Mouse (Mus musculus) lung, adult 2 months (tissue): Measurements from ENCODE around the gene Plxna1. TPM values are rescaled to one million over a fixed set of nuclear protein-coding genes. Genes with fewer than 3 reads are reported as not detected.

Experiments used
- DNase-seq: peaks from one replicate; pipeline ENCODE4 v3.0.0; 2022
- H3K4me1 ChIP-seq: fragments of 200-500 bp; 2 replicates; pipeline ENCODE4 v1.6.1; 2011; ENCODE audit warnings: low read length; ENCODE audit not compliant: control insufficient read depth, insufficient read depth
- H3K4me3 ChIP-seq: fragments of 200-500 bp; replicated peaks from 2 replicates; pipeline ENCODE3; 2011; ENCODE audit warnings: low read depth, mild to moderate bottlenecking, control low read depth, low read length; ENCODE audit errors: extremely low read depth
- CTCF ChIP-seq: fragments of 200-500 bp; IDR thresholded peaks from 2 replicates; pipeline ENCODE4 v1.5.1; 2011; ENCODE audit warnings: mild to moderate bottlenecking, low read length, control low read depth; ENCODE audit not compliant: insufficient read depth
- POLR2A ChIP-seq: fragments of 200-500 bp; IDR thresholded peaks from 2 replicates; pipeline ENCODE4 v1.6.1; 2011; ENCODE audit warnings: low read depth, mild to moderate bottlenecking, control low read depth, low read length, borderline replicate concordance; ENCODE audit errors: extremely low read depth
- WGBS: fragments of 180-500 bp; shearing (Covaris S2); methylation state at CpG from one replicate; pipeline ENCODE4 v1.1.7; 2018; 5-methylcytosine and 5-hydroxymethylcytosine counted together
- polyA plus RNA-seq: library from polyadenylated mRNA; depleted of rRNA; stranded (reverse); fragments of >200 nt; gene quantifications from 2 replicates; pipeline ENCODE4 v1.2.3, GENCODE M21; 2012

Plxna1 gene
- polyA plus RNA-seq, 1 experiment = 189 TPM

DNA sequence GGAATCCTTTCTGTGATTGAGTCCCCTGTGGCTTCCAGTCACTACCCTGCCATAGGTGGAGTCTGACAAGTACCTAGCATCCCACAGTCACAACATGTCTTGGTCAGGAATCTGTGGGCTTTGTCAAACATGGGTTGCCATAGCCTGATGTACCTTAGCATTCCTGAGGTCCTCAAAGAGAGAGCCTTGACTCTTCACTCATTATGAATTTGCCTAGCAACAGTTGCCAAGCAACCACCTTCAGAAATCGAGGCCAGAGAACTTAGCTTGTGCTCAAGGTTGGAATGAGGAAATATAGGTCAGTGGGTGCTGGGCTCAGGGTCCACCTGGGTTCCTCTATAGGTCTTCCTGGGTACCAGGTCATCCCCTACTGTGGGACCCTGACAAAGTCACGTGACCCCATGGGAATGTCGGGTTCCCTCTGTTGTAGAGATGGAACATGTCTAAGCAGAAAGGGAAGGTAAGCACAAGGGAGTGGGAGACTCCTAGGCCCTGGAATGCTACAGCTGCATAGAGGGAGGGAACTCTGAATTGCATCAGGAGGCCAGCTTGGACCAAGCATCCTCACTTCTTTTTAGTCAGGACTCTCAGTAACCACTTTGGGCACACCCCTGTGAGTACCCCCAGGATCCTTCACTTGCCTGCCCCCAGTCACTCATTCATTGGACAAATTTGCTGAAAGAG lies 57.9 kb downstream of the Plxna1 start:
- Histone ChIP-seq H3K4me3 (no peak overlapping the region), H3K4me1 (peaks cover 7% of the 10 kb centered on the region; the same call in 1 of the 2 replicates)
- TF ChIP-seq POLR2A (no peak), CTCF (no peak)
- no peak for DNase-seq
- 63% methylated on average over 3 of the region's 3 CpGs for WGBS

DNA sequence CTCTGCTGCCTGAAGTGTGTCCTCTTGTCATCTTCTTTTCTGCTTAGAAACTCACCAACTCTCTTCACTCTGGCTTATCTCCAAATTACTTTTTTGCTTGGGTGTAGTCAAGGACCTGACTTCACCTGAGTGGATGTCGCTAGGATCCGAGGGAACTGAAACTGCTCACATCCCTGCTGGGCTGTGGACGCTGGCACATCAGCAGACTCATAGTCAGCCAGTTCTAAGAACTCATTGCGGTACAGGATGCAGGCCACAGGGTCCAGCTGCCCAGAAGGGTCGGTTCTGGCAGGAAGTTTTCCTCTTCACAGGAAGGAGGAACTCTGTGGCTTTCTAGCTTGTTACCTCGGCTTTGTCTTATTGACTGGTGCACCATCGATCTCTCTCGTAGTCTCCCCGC lies 62.6 kb downstream of the Plxna1 start:
- TF ChIP-seq POLR2A = no peak
- no peak for TF ChIP-seq CTCF
- 45% methylated on average over 9 of the region's 9 CpGs for WGBS
- no peak for DNase-seq

DNA sequence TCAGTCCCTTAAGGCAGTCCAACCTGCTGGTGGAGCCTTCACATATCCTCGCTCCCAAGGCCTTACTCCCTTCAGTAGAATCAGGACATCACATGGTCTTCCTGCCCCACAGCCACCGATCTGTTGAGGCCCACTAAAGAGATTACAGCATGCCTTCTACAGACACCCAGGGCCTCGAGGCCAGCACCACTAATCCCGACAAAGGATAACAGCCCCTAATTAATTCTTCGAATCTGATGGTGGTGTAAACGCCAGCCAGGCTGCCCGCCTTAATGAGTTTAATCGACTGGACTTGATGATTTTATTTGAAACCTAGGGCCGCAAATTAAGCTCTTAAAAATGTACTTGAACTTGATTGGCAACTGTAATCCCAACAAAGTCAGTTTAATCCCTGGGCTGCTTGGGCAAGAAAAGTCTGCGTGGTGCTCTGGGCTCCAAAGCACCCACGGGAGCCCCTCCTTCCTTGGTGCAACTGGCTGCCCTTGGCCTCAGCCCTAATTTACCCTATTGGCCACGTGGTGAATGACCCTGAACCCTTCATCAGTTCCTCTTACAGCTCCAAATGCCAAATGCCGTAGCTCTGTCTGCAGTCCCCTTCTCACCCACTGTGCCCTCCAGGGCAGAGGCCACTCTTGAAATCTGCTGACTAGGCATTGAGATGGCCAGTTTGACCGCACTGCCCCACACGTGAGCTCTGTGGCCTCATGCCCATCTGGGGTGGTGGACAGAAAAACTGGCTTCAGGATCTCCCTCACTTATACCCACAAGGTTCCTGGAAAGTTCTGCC lies 65.3 kb downstream of the Plxna1 start:
- WGBS = 79% methylated on average over 15 of the region's 15 CpGs
- peaks cover 5% of the 10 kb centered on the region; the same call in 1 of the 2 replicates for H3K4me1 ChIP-seq
- TF ChIP-seq CTCF (no peak), POLR2A (no peak)
- no peak overlapping the region for H3K4me3 ChIP-seq
- DNase-seq = no peak

More for the DNA sequence above, 62.6 kb downstream of the Plxna1 start:
- H3K4me3 ChIP-seq = no peak overlapping the region
- peaks cover 5% of the 10 kb centered on the region; the same call in 1 of the 2 replicates for H3K4me1 ChIP-seq

DNA sequence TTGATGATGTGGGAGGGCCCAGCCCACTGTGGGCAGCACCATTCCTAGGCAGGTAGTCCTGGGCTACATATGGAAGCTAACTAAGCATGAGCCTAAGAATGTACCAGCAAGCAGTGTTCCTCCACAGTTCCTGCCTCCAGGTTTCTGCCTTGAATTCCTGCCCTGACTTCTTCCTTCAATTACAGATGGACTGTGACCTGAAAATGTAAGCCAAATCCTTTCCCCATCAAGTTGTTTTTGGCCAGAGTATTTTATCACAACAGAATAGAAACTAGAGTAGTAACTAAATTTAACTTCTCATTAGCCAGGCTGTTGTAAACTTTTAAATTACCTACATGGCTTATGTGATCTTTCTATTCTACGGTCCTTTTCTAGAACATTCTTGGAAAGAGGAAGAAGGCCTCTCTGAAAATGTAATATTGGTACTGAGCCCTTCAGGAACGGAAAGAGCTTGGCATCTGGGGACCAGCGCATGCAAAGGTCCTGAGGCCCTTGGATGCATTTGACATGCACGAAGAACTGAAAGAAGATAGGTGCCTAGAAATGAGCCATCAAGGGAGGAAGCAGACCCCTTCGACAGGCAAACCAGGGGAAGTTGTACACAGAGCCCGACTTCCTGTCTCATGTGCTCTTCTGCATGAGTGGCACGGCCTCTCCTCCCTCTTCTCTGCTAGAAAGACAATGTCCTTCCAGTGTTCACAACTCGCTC lies 66.3 kb downstream of the Plxna1 start:
- no peak for DNase-seq
- 68% methylated on average over 8 of the region's 8 CpGs for WGBS
- no peak overlapping the region for H3K4me3 ChIP-seq
- peaks cover 3% of the 10 kb centered on the region; the same call in 1 of the 2 replicates for H3K4me1 ChIP-seq
- TF ChIP-seq CTCF (no peak), POLR2A (no peak)

DNA sequence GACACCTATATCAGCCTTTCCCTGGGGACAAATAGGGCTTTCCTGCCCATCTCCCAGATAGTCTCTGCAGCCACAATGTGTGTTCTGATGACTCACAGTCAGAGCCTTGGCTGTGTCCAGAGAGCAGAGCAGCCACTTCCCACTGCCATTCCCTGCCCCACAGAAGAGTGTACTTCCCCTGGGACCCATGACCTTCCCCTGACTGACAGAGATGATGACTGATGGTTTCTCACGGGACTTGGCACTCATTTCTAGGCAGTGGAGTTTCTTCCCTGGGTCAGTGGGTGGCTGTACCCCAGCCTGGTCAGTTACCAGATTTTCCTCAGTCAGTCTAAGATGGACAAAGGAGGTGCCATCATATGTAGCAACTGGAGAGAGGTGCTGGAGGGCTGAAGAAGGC lies 67.8 kb downstream of the Plxna1 start:
- TF ChIP-seq POLR2A = no peak
- TF ChIP-seq CTCF = no peak
- Histone ChIP-seq H3K4me3 (no peak overlapping the region), H3K4me1 (no peaks in the 10 kb centered on the region)
- no peak for DNase-seq
- 17% methylated on average over 1 of the region's 1 CpGs for WGBS

DNA sequence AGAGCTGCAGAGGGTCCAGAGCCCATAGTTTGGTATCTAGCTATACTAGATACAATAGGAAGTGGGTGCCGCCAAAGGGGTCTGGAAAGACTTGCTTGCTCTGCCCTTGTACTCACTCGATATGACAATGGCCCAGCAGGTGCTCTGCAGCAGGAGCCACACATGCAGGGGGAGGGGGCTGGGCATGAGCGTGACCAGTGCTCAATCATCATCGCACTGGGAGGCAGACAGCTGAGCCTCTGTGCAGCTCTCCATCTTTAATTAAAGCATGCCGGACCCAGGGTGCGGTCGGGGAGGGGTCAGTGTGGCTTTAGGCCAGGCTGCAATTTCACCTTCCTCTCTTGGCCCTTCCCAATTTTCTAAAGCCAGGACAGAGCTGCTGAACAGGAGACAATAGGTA lies 70.9 kb downstream of the Plxna1 start:
- H3K4me3 ChIP-seq = no peak overlapping the region
- H3K4me1 ChIP-seq = no peaks in the 10 kb centered on the region; the same call in 1 of the 2 replicates
- TF ChIP-seq POLR2A (no peak), CTCF (no peak)
- WGBS = 67% methylated on average over 7 of the region's 7 CpGs
- no peak for DNase-seq

DNA sequence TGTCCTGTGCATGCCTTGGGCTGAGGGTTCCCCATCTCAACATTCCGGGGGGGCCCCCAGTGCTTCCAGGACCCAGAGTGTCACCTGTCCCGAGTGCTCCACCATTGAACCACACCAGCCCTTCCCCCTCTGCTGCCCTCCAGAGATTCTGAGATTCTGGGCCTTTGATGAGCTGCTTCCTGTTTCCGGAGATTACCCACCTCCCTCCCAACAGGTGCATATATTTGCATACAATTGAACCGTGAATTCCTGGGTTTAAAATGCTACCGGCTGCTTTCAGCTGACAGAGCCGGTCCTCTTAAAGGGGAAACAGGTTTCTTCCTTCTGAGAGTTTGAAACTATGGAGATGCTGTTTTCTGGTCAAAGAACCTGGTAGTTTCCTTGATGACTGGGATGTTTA lies 74.3 kb downstream of the Plxna1 start:
- no peaks in the 10 kb centered on the region; the same call in 1 of the 2 replicates for H3K4me1 ChIP-seq
- TF ChIP-seq POLR2A = no peak
- TF ChIP-seq CTCF = no peak
- DNase-seq = no peak
- WGBS = 38% methylated on average over 6 of the region's 6 CpGs
- no peak overlapping the region for H3K4me3 ChIP-seq

DNA sequence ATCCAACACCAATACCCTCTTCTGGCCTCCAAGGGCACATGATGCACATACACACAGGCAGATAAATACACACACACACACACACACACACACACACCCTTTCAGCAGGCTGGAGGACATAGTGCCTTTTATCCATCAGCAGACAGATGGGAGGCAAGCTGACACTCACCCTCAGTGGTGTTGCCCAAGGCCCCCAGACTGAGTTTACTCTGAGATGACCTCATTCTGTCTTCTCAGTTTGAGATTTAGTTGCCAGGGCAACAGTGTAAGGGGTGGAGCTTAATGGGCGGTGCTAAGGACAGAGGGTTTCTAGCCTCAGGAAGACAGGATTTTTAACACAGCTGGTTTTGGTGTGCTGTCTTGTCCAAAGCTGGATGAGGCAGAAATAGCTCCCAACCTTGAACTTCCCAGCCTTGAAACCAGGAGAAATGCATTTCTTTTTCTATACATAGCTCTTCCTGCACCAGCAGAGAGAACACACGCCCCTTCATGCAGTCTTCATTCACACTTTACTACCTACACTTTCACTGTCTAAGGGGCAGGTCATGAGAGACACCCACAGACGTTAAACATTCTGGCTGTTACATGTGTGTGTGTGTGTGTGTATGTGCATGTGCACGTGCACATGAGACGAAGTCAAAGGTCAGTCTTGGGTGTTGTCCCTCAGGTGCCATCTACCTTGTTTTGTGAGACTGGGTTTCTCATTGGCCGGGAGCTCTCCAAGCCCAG lies 75.6 kb downstream of the Plxna1 start:
- 54% methylated on average over 6 of the region's 6 CpGs for WGBS
- DNase-seq = peak; percentile 37
- Histone ChIP-seq H3K4me3 (no peak overlapping the region), H3K4me1 (no peaks in the 10 kb centered on the region; the same call in 1 of the 2 replicates)
- TF ChIP-seq POLR2A (no peak), CTCF (no peak)

DNA sequence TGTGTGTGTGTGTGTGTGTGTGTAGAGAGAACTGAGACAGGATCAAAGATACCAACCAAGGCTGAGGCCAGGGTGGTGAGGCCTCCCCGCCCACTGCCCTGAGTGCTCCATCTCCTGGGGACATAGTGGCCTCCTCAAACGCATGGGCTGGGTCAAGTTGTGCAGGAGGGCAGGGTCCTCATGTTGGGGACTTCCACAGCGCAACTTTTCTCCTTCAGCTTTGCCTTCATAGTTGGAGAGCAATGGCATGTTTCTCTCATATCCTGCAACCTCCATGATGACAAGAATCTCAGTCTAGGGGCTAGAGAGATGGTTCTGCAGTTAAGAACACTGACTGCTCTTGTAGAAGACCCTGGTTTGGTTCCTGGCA lies 76.1 kb downstream of the Plxna1 start:
- no peak overlapping the region for H3K4me3 ChIP-seq

More for the DNA sequence above, 76.1 kb downstream of the Plxna1 start:
- H3K4me1 ChIP-seq = no peaks in the 10 kb centered on the region; the same call in 1 of the 2 replicates
- no peak for TF ChIP-seq CTCF
- no peak for TF ChIP-seq POLR2A
- WGBS = 76% methylated on average over 3 of the region's 3 CpGs
- DNase-seq = no peak
